Mouse (Mus musculus) kidney, postnatal 25 days (tissue): ENCODE measurements around the gene Mlip.

Source experiments
- DNase-seq, 2 experiments: peaks; one replicate each; pipeline ENCODE4 v3.0.0; 2021; ENCODE audit warnings: mixed read lengths in 2 of 2

Mlip gene

GRCm38 (mm10) chr9:77179486-77179885 lies 173.3 kb downstream of the Mlip start:
- no peak for DNase-seq

GRCm38 (mm10) chr9:77175870-77176269 lies 176.9 kb downstream of the Mlip start:
- DNase-seq, result no peak

- DNase-seq, result no peak
Measured at GRCm38 (mm10) chr9:77172044-77172443, 180.7 kb downstream of the Mlip start.

GRCm38 (mm10) chr9:77165877-77166276 lies 186.9 kb downstream of the Mlip start:
- DNase-seq, result no peak

GRCm38 (mm10) chr9:77161764-77162163 lies 191.0 kb downstream of the Mlip start:
- no peak for DNase-seq

GRCm38 (mm10) chr9:77160277-77160926 lies 192.4 kb downstream of the Mlip start:
- DNase-seq, result no peak

GRCm38 (mm10) chr9:77148518-77149257 lies 204.1 kb downstream of the Mlip start:
- no peak for DNase-seq

- DNase-seq, result no peak
Measured at GRCm38 (mm10) chr9:77119735-77120134, 233.0 kb downstream of the Mlip start.

GRCm38 (mm10) chr9:77096886-77097285 lies 255.9 kb downstream of the Mlip start:
- DNase-seq, result peak; percentile 4 to 64

- peak; percentile 66 to 81 for DNase-seq
Measured at GRCm38 (mm10) chr9:77083221-77083620, 269.5 kb downstream of the Mlip start.

- peak; percentile 40 for DNase-seq
Measured at GRCm38 (mm10) chr9:77071676-77072075, 281.1 kb downstream of the Mlip start.

GRCm38 (mm10) chr9:77056611-77057010 lies 296.2 kb downstream of the Mlip start:
- no peak for DNase-seq

GRCm38 (mm10) chr9:77054426-77055193 lies 298.2 kb downstream of the Mlip start:
- no peak for DNase-seq
